Mouse (Mus musculus) kidney, adult 2 months (tissue): ENCODE results near the gene Pcca.

Source experiments
- CTCF ChIP-seq: fragments of 200-500 bp; conservative IDR thresholded peaks from 2 replicates; pipeline ENCODE4 v1.5.1; 2011; ENCODE audit warnings: low read depth, mild to moderate bottlenecking, control low read depth, low read length, moderate library complexity, mixed read lengths; ENCODE audit not compliant: insufficient read depth, insufficient read length
- POLR2A ChIP-seq: fragments of 200-500 bp; IDR thresholded peaks from one replicate; pipeline ENCODE4 v1.6.1; 2011; ENCODE audit warnings: low read depth, low read length, control low read depth

DNA sequence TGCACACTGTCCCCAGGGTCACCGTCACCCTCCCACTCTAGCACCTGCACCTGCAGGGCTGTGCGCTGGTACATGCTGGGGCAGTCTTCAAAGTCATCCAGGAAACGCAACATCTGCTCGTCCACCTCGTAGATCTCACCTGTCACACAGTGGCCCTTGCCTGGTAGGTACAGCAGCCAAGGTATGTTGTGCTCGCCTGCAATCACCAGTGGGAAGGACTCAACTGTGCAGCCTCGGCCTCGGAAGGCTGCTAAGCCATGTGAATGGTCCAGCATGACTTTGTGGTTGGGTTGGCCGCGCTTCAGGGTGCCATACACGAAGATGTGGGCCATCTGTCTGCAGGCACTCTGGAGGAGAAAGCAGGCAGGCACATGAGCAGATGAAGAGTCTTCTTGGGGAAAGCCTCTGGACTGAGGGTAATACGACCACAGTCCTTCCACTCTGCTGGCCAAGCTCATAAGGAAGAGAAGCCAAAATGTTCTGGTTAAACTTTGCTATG lies 357.4 kb downstream of the Pcca start:
- TF ChIP-seq CTCF (no peak), POLR2A (no peak)
